Mouse (Mus musculus) frontal cortex, adult 2 months (tissue): ENCODE results near the gene Zfp61. TPM values are rescaled to one million over a fixed set of nuclear protein-coding genes. Genes with fewer than 3 reads are reported as not detected.

Experiments
- DNase-seq, 2 experiments: peaks; one replicate each; pipeline ENCODE4 v3.0.0; 2022; ENCODE audit warnings: low spot score in 1 of 2; ENCODE audit errors: extremely low spot score in 1 of 2
- polyA plus RNA-seq: library from polyadenylated mRNA; depleted of rRNA; stranded (reverse); fragments of >200 nt; gene quantifications from 2 replicates; pipeline ENCODE4 v1.2.3, GENCODE M21; 2012; rRNA removed

The Zfp61 gene
- polyA plus RNA-seq, 1 experiment: 28.7 TPM

- peak in 1 of 2 experiments; percentile 27 for DNase-seq
Observed at GRCm38 (mm10) chr7:24268176-24269155, 32.6 kb downstream of the Zfp61 start.

- no peak for DNase-seq
Observed at GRCm38 (mm10) chr7:24260000-24260312, 41.1 kb downstream of the Zfp61 start.

- DNase-seq: no peak
Observed at GRCm38 (mm10) chr7:24259306-24259999, 41.6 kb downstream of the Zfp61 start.

GRCm38 (mm10) chr7:24254633-24255474 lies 46.2 kb downstream of the Zfp61 start, which contains the start of gene Zfp108:
Zfp108 (plus strand) TSS chr7:24254794.
- DNase-seq: peak; percentile 92 to 94

GRCm38 (mm10) chr7:24253779-24254615 lies 47.0 kb downstream of the Zfp61 start:
- no peak for DNase-seq

Other genes starting within 250 kb of the Zfp61 start
- gene Vmn1r183, start 248.0 kb downstream of the Zfp61 start, polyA plus RNA-seq: not detected in 2 replicates
- gene Zfp180, start 219.3 kb downstream of the Zfp61 start, polyA plus RNA-seq: 33.3 and 35.1 TPM in 2 replicates
- gene Zfp112, start 188.9 kb downstream of the Zfp61 start, polyA plus RNA-seq: 8.2 and 9.4 TPM in 2 replicates
- 17.5 and 18.6 TPM in 2 replicates for gene Zfp235, start 167.1 kb downstream of the Zfp61 start, polyA plus RNA-seq
- 1.8 and 1.9 TPM in 2 replicates for gene Zfp114, start 126.2 kb downstream of the Zfp61 start, polyA plus RNA-seq
- gene Zfp111, start 89.8 kb downstream of the Zfp61 start, polyA plus RNA-seq: 3.9 and 4.4 TPM in 2 replicates
- 4.4 and 4.5 TPM in 2 replicates for gene Zfp109, start 63.7 kb downstream of the Zfp61 start, polyA plus RNA-seq
- gene Zfp108, start 46.4 kb downstream of the Zfp61 start, polyA plus RNA-seq: 4.7 and 5.7 TPM in 2 replicates
- gene Zfp93, start 30.8 kb downstream of the Zfp61 start, polyA plus RNA-seq: 8.7 and 9.0 TPM in 2 replicates
- gene Zfp94, start 15.4 kb upstream of the Zfp61 start, polyA plus RNA-seq: 20.3 and 21.0 TPM in 2 replicates
- gene Tescl, start 32.7 kb upstream of the Zfp61 start, polyA plus RNA-seq: not detected in 2 replicates
- 0.04 TPM in 1 of 2 replicates, not detected in the other for gene Lypd5, start 48.0 kb upstream of the Zfp61 start, polyA plus RNA-seq
- 2.4 and 3.0 TPM in 2 replicates for gene Kcnn4, start 69.0 kb upstream of the Zfp61 start, polyA plus RNA-seq
- 78.1 and 90.1 TPM in 2 replicates for gene Smg9, start 98.4 kb upstream of the Zfp61 start, polyA plus RNA-seq
- gene Irgc1, start 151.1 kb upstream of the Zfp61 start, polyA plus RNA-seq: 0.68 and 0.76 TPM in 2 replicates
- 1.1 and 1.8 TPM in 2 replicates for gene Plaur, start 161.3 kb upstream of the Zfp61 start, polyA plus RNA-seq
- gene Cadm4, start 180.8 kb upstream of the Zfp61 start, polyA plus RNA-seq: 225 and 258 TPM in 2 replicates
- gene Zfp428, start 205.8 kb upstream of the Zfp61 start, polyA plus RNA-seq: 82.8 and 84.1 TPM in 2 replicates
- not detected in 2 replicates for gene AC161166.1, start 211.2 kb upstream of the Zfp61 start, polyA plus RNA-seq
- 46.3 and 46.7 TPM in 2 replicates for gene Irgq, start 229.5 kb upstream of the Zfp61 start, polyA plus RNA-seq
- gene Pinlyp, start 244.9 kb upstream of the Zfp61 start, polyA plus RNA-seq: not detected in 2 replicates
- gene Xrcc1, start 245.1 kb upstream of the Zfp61 start, polyA plus RNA-seq: 48.8 and 49.0 TPM in 2 replicates